Mouse (Mus musculus) lung, embryonic 14.5 days (tissue): ENCODE results near the gene Ntrk3. TPM values are rescaled to one million over a fixed set of nuclear protein-coding genes. Genes with fewer than 3 reads are reported as not detected.
A peak's percentile ranks its signal among the peaks of the same experiment; 100 is the strongest.

Source experiments
- ATAC-seq: fragments of 200-750 bp; cut with Nextera tagmentation; 2 replicates; pipeline ENCODE4 v1.8.0; 2017; ENCODE audit warnings: mild to moderate bottlenecking, moderate TSS enrichment, moderate library complexity; ENCODE audit not compliant: insufficient read depth
- DNase-seq: peaks from one replicate; pipeline ENCODE4 v3.0.0-alpha.2; 2015
- H3K27ac ChIP-seq: fragments of 300-500 bp; sonication (generic); 2 replicates; pipeline ENCODE4 v1.5.1; 2014; ENCODE audit warnings: low read depth, mild to moderate bottlenecking, moderate library complexity
- H3K27me3 ChIP-seq: fragments of 300-500 bp; sonication (generic); 2 replicates; pipeline ENCODE4 v1.6.1; 2014; ENCODE audit warnings: low read length, control low read depth; ENCODE audit not compliant: insufficient read depth
- H3K36me3 ChIP-seq: fragments of 300-500 bp; sonication (generic); 2 replicates; pipeline ENCODE4 v1.6.1; 2014; ENCODE audit warnings: control low read depth; ENCODE audit not compliant: insufficient read depth
- H3K4me1 ChIP-seq: fragments of 300-500 bp; sonication (generic); 2 replicates; pipeline ENCODE4 v1.6.1; 2014; ENCODE audit warnings: antibody characterized with exemption, control low read depth; ENCODE audit not compliant: insufficient read depth
- H3K4me2 ChIP-seq: fragments of 300-500 bp; sonication (generic); 2 replicates; pipeline ENCODE4 v1.6.1; 2014; ENCODE audit warnings: mild to moderate bottlenecking
- H3K4me3 ChIP-seq: fragments of 300-500 bp; sonication (generic); 2 replicates; pipeline ENCODE4 v1.5.1; 2014; ENCODE audit warnings: low read depth, low read length
- H3K9ac ChIP-seq: fragments of 300-500 bp; sonication (generic); 2 replicates; pipeline ENCODE4 v1.6.1; 2014
- H3K9me3 ChIP-seq: fragments of 300-500 bp; sonication (generic); 2 replicates; pipeline ENCODE4 v1.6.1; 2016; ENCODE audit warnings: low read depth, low read length, control low read depth
- CTCF ChIP-seq: IDR thresholded peaks from 2 replicates; pipeline ENCODE4 v1.5.1; 2016; ENCODE audit warnings: antibody characterized with exemption, low read depth
- WGBS: fragments of 180-500 bp; shearing (Covaris S2); extraction: QIAGEN DNeasy Blood & Tissue Kit; methylation state at CpG from one replicate; pipeline ENCODE4 v1.1.7; 2014; 5-methylcytosine and 5-hydroxymethylcytosine counted together
- polyA plus RNA-seq: library from polyadenylated mRNA; unstranded; fragments of >200 nt; fragmentation: Nextera tagmentation; extraction: Ambion mirVana; gene quantifications from 2 replicates; pipeline ENCODE4 v1.2.1, GENCODE M21; 2014

The Ntrk3 gene
- polyA plus RNA-seq, 1 experiment from 2014 or later, result 0.36 TPM

- no peak for TF ChIP-seq CTCF
- Histone ChIP-seq H3K36me3 (peaks cover 4% of the 10 kb centered on the region; the same call in 1 of the 2 replicates), H3K27ac (no peak overlapping the region), H3K4me1 (peaks cover 4% of the 10 kb centered on the region), H3K9me3 (no peaks in the 10 kb centered on the region), H3K9ac (no peak overlapping the region), H3K4me3 (no peak overlapping the region), H3K27me3 (no peaks in the 10 kb centered on the region), H3K4me2 (no peak overlapping the region)
- no peak for ATAC-seq
- no peak for DNase-seq
- 83% methylated on average over 12 of the region's 12 CpGs for WGBS
These were observed 30.2 kb upstream of the Ntrk3 start for GRCm38 (mm10) chr7:78767929-78768531.

GRCm38 (mm10) chr7:78766019-78766683 is 28.3 kb upstream of the Ntrk3 start:
- ATAC-seq, result peak; percentile 59; the same call in 1 of the 2 replicates
- no peak overlapping the region for H3K4me3 ChIP-seq
- no peak overlapping the region for H3K9ac ChIP-seq
- peaks cover 4% of the 10 kb centered on the region for H3K4me1 ChIP-seq
- no peaks in the 10 kb centered on the region for H3K36me3 ChIP-seq
- no peak overlapping the region for H3K4me2 ChIP-seq
- DNase-seq, result peak; percentile 88
- WGBS, result 23% methylated on average over 18 of the region's 18 CpGs
- H3K27ac ChIP-seq, result no peak overlapping the region
- no peaks in the 10 kb centered on the region for H3K9me3 ChIP-seq
- no peaks in the 10 kb centered on the region for H3K27me3 ChIP-seq
- peak; percentile 89 for TF ChIP-seq CTCF

- no peak for TF ChIP-seq CTCF
- no peak overlapping the region for H3K9ac ChIP-seq
- ATAC-seq (no peak), DNase-seq (no peak)
- no peak overlapping the region for H3K4me2 ChIP-seq
- H3K27me3 ChIP-seq, result no peaks in the 10 kb centered on the region
- H3K27ac ChIP-seq, result no peak overlapping the region
- H3K4me1 ChIP-seq, result peaks cover 4% of the 10 kb centered on the region
- 77% methylated on average over 5 of the region's 5 CpGs for WGBS
- no peaks in the 10 kb centered on the region for H3K9me3 ChIP-seq
- H3K36me3 ChIP-seq, result no peaks in the 10 kb centered on the region
- no peak overlapping the region for H3K4me3 ChIP-seq
These were observed 27.4 kb upstream of the Ntrk3 start for GRCm38 (mm10) chr7:78765215-78765631.

GRCm38 (mm10) chr7:78763801-78764200 is 26.0 kb upstream of the Ntrk3 start:
- Histone ChIP-seq H3K27me3 (no peaks in the 10 kb centered on the region), H3K27ac (no peak overlapping the region), H3K4me1 (peaks cover 1% of the 10 kb centered on the region; the same call in 1 of the 2 replicates), H3K9me3 (no peaks in the 10 kb centered on the region), H3K36me3 (no peaks in the 10 kb centered on the region), H3K4me3 (no peak overlapping the region), H3K9ac (no peak overlapping the region), H3K4me2 (no peak overlapping the region)
- TF ChIP-seq CTCF, result no peak
- no peak for ATAC-seq
- DNase-seq, result no peak
- WGBS, result 86% methylated on average over 3 of the region's 3 CpGs

GRCm38 (mm10) chr7:78754458-78755000 is 16.7 kb upstream of the Ntrk3 start:
- Histone ChIP-seq H3K4me1 (no peaks in the 10 kb centered on the region), H3K4me2 (no peak overlapping the region), H3K27ac (no peak overlapping the region), H3K4me3 (no peak overlapping the region), H3K36me3 (no peaks in the 10 kb centered on the region), H3K27me3 (no peaks in the 10 kb centered on the region), H3K9me3 (no peaks in the 10 kb centered on the region), H3K9ac (no peak overlapping the region)
- no peak for ATAC-seq
- DNase-seq, result no peak
- no peak for TF ChIP-seq CTCF
- WGBS, result 60% methylated on average over 8 of the region's 8 CpGs

GRCm38 (mm10) chr7:78753752-78754457 is 16.1 kb upstream of the Ntrk3 start:
- Histone ChIP-seq H3K4me2 (no peak overlapping the region), H3K9ac (no peak overlapping the region), H3K27me3 (no peaks in the 10 kb centered on the region), H3K36me3 (no peaks in the 10 kb centered on the region), H3K9me3 (no peaks in the 10 kb centered on the region), H3K4me3 (no peak overlapping the region), H3K4me1 (no peaks in the 10 kb centered on the region), H3K27ac (no peak overlapping the region)
- no peak for DNase-seq
- WGBS, result 82% methylated on average over 7 of the region's 7 CpGs
- no peak for TF ChIP-seq CTCF
- ATAC-seq, result no peak

- Histone ChIP-seq H3K27ac (no peak overlapping the region), H3K4me2 (no peak overlapping the region), H3K27me3 (no peaks in the 10 kb centered on the region), H3K4me3 (no peak overlapping the region), H3K9me3 (no peaks in the 10 kb centered on the region), H3K9ac (no peak overlapping the region), H3K36me3 (no peaks in the 10 kb centered on the region), H3K4me1 (no peaks in the 10 kb centered on the region)
- WGBS, result 81% methylated on average over 4 of the region's 4 CpGs
- no peak for ATAC-seq
- no peak for TF ChIP-seq CTCF
- DNase-seq, result no peak
These were observed 15.1 kb upstream of the Ntrk3 start for GRCm38 (mm10) chr7:78752961-78753360.
